Mouse (Mus musculus): ENCODE results near the gene Snap91.

The Snap91 gene

GRCm38 (mm10) chr9:86742959-86743911, 137.2 kb downstream of the Snap91 start, which contains the start of gene Prss35:
TSS of gene Prss35 (plus strand) at chr9:86743649.
- DNase-seq (ENCODE audit: low read depth) = no peak

- no peak for DNase-seq (ENCODE audit: low read depth)
Measured at GRCm38 (mm10) chr9:86739971-86740370, 140.5 kb downstream of the Snap91 start.

- no peak for DNase-seq (ENCODE audit: low read depth)
Measured at GRCm38 (mm10) chr9:86738801-86739200, 141.7 kb downstream of the Snap91 start.

DNA sequence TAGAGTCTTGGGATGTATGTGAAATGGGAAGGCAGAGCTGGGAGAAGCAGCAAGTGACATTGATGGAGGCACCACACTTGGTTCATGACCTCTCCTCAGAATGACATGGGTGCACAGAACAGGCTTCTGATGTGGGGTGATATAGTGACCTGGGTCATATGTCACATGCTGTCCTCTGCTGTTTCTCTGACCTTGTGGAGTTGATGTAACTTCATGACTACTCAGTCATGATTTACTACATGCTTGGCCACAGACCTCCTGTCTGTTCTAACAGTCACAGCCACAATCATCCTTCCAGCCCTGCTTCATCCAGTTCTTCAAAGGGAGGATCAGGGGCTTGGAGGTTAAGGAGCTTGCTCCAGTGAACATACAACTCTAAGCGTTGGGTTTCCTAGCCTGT, 142.4 kb downstream of the Snap91 start:
- no peak for DNase-seq (ENCODE audit: low read depth)

DNA sequence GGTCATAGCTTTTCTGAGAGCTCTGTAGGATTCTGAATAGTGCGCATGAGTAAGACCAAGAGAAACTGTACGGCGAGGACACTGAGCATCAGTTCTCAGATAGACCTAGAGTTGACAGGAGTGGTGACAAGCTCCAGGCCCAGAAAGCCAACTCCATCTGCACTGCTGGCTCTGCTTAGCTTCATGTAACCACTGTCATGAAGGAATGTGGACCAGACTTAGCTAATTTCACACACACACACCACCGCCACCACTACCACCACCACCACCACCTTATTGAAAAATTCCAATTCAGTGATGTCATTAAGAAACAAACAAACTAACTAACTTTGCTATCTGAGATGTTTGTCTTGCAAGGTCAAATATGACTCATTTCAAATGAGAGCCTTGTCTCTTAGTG, 143.5 kb downstream of the Snap91 start:
- no peak for DNase-seq (ENCODE audit: low read depth)

GRCm38 (mm10) chr9:86734795-86735194, 145.7 kb downstream of the Snap91 start:
- no peak for DNase-seq (ENCODE audit: low read depth)

GRCm38 (mm10) chr9:86734357-86734756, 146.1 kb downstream of the Snap91 start:
- DNase-seq (ENCODE audit: low read depth) = no peak

DNA sequence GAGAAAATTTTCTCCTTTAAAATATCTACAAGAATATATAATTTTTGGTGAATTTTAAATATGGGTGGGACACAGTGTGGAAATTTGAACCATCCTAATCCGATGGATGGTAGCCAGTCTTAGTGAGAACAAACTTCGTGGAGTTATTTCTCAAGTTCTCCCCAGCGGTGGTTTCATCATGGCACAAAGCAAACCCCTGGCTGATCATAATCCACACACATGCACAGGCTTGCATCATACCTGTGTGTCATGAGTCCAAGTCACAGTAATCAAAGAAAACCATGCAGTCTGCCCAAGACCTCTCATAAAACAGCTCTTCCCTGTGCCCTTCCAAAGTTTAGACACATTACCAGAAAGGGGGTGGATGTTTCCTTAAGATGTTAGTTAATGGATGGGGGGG, 150.6 kb downstream of the Snap91 start:
- no peak for DNase-seq (ENCODE audit: low read depth)

DNA sequence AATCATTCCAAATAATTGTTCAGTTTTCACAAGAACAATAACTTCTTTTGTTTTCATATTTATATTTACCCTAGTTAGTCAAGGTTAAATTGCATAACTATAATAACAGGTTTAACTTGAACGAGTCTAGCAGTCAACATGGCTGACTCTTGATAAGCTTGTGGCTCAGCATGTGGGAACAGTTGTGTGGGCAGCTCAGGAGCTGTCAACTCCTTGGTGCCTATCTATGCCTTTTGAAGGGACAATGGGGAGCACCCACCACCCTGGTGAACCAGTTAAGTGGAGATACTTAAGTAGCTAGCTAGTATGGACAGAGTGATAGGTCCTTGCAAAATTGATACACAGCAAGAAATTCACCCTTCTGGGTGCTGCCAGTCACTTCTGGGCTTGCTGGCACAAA, 151.4 kb downstream of the Snap91 start:
- no peak for DNase-seq (ENCODE audit: low read depth)

DNA sequence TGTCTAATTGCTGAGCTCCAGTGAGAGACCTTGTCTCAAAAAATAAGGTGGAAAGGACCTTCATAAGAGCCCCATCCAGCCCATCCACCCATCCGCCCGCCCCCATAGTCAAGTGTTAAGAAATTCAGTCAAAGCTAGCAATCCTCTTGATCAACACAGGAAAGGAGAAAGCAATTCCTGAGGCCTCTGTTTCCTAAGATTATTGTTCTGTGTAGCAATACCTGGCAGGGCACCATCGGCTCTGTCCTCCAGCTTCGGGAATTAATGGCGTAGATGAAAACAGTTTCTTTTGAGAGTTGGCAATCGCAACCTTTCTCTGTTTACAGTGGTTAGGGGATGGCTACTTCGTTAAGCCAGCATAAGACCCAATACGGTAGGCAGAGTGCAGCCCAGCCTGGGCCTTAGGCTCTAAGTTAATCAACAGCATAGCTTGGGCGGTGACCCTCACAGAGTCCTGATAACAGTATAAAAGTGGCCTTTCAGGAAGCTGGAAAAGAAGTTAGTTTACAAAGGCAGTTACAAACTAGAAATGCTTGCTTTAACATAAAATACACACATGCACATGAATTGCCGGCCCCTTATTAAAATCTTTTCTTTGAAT, 152.1 kb downstream of the Snap91 start:
- no peak for DNase-seq (ENCODE audit: low read depth)

DNA sequence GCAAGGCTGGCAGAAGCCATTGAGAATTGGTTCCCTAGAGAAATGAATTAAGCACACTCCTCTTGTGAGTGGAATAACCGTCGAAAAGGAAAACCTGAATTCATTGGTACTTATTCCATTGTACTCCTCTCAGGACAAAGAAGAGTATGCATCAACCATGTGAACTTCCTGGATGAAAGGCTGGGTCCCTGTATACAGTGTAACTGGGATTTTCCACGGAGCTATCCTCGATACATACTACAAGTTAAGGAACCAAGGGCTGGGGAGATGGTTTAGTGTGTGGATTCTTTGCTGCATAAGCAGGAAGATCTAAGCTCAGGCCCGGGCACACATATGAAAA, 154.1 kb downstream of the Snap91 start:
- DNase-seq (ENCODE audit: low read depth) = no peak

DNA sequence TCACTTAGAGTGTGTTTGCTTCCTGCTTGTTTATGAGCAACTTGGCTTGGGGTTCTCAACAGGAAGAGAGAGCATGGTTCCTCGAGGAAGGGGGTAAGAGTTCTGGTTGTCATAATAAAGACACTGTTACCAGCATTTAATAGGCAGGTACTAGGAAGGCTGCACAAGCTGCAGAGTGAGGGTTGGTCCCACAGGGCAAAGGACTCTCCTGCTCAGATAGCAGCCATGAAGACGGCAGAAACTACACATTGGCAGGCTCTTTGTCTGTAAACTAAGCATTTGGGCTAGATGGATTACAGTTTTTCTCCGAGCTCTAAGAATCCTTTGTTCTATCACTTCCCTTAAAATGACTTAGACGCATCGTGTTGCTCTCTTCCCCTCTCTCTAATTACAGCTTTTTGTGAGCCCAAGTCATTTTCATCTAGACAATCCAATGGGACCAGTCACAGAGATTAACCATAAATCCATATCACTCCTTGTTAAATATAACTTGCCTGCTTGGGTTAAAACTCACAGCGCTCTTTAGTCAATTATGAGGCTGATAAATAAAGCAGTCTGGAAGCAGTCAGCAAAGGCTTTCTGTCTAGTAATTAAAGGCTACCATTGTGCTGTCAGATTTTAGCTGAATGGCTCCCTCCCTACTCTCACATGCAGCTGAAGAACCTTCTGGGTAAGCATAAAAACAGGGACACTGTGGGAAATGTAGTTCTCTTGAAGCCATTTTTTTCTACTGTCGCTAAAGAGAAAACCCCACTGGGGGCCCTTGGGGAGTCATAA, 154.7 kb downstream of the Snap91 start:
- DNase-seq (ENCODE audit: low read depth) = no peak

DNA sequence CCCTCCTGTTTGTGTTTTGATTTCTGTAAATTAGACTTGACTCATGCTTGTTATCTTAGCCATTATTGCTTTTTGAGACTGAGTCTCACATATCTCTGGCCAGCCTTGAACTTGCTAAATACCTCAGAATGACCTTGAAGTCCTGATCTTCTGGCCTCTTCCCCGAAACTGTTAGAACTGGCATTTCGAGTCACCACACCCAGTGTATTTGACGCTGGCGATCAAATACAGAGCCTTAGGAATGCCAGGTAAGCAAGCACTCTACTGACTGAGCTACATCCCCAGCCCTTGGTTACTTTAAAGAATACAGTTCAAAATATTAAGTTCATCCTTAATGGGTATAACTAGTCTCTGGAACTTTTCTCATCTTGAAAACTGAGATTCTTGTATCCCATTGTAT, 155.4 kb downstream of the Snap91 start:
- DNase-seq (ENCODE audit: low read depth) = no peak

- DNase-seq (ENCODE audit: low read depth) = no peak
Measured at GRCm38 (mm10) chr9:86720794-86721193, 159.7 kb downstream of the Snap91 start.

DNA sequence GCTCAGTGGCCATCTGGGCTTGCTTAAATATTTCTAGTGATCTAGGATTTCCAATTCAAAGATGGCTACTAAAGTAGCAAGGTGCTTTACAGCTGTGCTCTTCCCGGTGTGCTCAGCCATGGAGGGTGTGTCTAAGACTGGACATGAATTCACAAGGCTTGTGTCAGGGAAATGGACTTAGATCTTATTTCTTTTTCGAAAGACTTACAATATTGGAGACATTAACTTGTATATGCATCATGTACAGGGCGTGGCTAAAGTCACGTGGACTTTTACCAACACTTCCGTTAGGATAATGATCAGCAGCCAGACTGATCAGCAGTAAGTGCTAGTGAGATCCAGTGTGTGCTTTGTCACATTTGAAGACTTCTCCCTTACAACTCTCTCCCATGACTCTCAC, 160.2 kb downstream of the Snap91 start:
- DNase-seq (ENCODE audit: low read depth) = no peak

DNA sequence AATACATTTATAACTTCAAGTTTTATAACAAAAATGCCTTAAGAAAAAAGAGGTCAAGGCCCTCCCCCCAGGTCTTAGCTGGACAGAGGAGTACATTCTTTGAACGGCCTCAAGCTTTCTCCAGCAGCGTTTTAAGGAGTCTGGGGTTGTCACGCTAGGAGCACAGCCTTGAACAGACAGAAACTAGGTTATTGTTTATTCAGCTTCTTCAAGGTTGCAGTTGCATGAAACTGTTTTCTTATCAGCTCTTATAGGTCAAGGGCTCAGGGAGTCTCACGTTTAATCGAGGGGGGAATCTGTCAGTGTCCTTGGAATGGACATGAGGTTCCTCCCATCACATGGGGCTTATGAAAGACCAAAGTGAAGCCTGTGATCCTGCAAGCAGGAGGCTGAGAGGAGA, 163.3 kb downstream of the Snap91 start:
- DNase-seq (ENCODE audit: low read depth) = no peak

DNA sequence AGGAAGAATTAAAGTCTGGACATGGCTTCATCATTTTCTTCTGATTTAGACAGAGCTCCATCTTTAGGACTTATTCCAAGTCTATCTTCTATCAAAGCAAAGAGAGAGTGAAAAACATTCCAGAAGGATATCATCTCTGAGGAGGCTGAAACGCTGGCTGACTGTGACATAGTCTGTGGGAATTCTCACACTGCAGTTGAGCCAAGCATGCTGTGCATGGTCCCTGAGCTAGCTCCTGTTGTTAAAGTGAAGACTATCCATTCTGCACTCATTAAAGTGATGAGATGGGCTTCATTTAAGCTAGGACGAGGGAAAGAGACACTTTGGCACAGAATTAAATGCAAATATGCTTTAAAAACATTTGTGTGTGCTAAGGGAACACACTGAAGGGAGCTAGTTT, 163.9 kb downstream of the Snap91 start:
- DNase-seq (ENCODE audit: low read depth) = no peak

Data from c-Kit-positive CD71-negative TER-119-negative erythroid progenitor cells, embryonic 14.5 days (primary cell).